Mouse (Mus musculus) kidney, adult 2 months (tissue): ENCODE results near the gene Zfp759.
"Not testable (repeated sequence)": the region's sequence is repeated elsewhere in the genome, so short reads cannot be mapped to it uniquely, and the experiment has no call there.

ENCODE experiments used
- CTCF ChIP-seq: fragments of 200-500 bp; conservative IDR thresholded peaks from 2 replicates; pipeline ENCODE4 v1.5.1; 2011; ENCODE audit warnings: low read depth, mild to moderate bottlenecking, control low read depth, low read length, moderate library complexity, mixed read lengths; ENCODE audit not compliant: insufficient read depth, insufficient read length
- POLR2A ChIP-seq: fragments of 200-500 bp; IDR thresholded peaks from one replicate; pipeline ENCODE4 v1.6.1; 2011; ENCODE audit warnings: low read depth, low read length, control low read depth

DNA sequence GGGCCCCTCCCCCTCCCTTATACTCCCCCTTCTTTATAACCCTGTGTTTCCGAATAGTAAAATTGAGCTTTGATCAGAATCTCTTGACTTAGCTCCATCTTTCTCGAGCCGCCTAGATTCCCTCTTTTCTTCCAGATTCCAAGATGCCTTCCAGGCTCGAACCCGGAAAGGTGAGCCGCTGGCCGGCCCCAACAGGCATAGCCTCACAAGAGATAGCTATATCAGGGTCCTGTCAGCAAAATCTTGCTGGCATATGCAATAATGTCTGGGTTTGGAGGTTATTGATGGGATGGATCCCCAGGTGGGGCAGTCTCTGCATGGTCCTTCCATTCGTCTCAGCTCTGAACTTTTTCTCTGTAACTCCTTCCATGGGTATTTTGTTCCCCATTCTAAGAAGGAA is 5.3 kb upstream of the Zfp759 start, which contains the start of gene Rslcan18:
- TF ChIP-seq CTCF, POLR2A: not testable (repeated sequence)
